Mouse (Mus musculus) midbrain, embryonic 10.5 days (tissue): ENCODE data around the gene Ugt1a6b. TPM values are rescaled to one million over a fixed set of nuclear protein-coding genes. Genes with fewer than 3 reads are reported as not detected.
"Not testable (repeated sequence)": the region's sequence is repeated elsewhere in the genome, so short reads cannot be mapped to it uniquely, and the experiment has no call there.

Experiments
- DNase-seq: peaks from one replicate; pipeline ENCODE4 v3.0.0-alpha.2; 2017; ENCODE audit warnings: low spot score
- H3K27ac ChIP-seq: fragments of 300-500 bp; sonication (generic); replicated peaks from 2 replicates; pipeline ENCODE4 v1.5.1; 2016; ENCODE audit warnings: mild to moderate bottlenecking
- H3K27me3 ChIP-seq: fragments of 300-500 bp; sonication (generic); 2 replicates; pipeline ENCODE4 v1.6.1; 2016; ENCODE audit warnings: low read depth, mild to moderate bottlenecking; ENCODE audit not compliant: poor library complexity, severe bottlenecking
- H3K36me3 ChIP-seq: fragments of 300-500 bp; sonication (generic); 2 replicates; pipeline ENCODE4 v1.6.1; 2016; ENCODE audit warnings: mild to moderate bottlenecking, moderate library complexity
- H3K4me1 ChIP-seq: fragments of 300-500 bp; sonication (generic); 2 replicates; pipeline ENCODE4 v1.6.1; 2016
- H3K4me3 ChIP-seq: fragments of 300-500 bp; sonication (generic); 2 replicates; pipeline ENCODE4 v1.5.1; 2016; ENCODE audit warnings: mild to moderate bottlenecking, moderate library complexity
- H3K9me3 ChIP-seq: fragments of 300-500 bp; sonication (generic); replicated peaks from 2 replicates; pipeline ENCODE4 v1.6.1; 2016; ENCODE audit warnings: mild to moderate bottlenecking
- WGBS: fragments of 180-500 bp; shearing (Covaris S2); methylation state at CpG from one replicate; pipeline ENCODE4 v1.1.7; 2016; 5-methylcytosine and 5-hydroxymethylcytosine counted together
- polyA plus RNA-seq: library from polyadenylated mRNA; unstranded; fragments of >200 nt; fragmentation: Nextera tagmentation; extraction: Ambion mirVana; gene quantifications from 2 replicates; pipeline ENCODE4 v1.2.1, GENCODE M21; 2016

The Ugt1a6b gene
- polyA plus RNA-seq, 1 experiment from 2014 or later = not detected

DNA sequence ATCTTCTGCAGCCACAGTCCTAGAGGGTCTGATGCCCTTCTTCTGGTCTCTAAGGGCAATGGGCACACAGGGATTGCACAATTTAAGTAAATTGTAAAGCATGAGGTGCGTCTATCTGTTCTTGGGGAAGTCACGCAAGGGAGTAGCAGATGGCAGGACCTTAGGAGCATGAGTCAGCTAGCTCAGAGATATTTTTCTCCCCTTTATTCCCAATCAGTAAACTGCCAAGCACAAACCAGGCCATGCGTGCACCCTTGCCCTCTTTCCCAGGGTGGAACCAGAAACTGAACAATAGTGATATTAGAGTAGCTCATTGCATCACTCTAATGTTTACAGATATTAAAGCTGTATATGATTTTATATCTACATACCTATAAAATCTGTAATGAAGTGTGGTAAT is 4.5 kb upstream of the Ugt1a6b start:
- H3K4me3 ChIP-seq, H3K9me3 ChIP-seq, H3K36me3 ChIP-seq, DNase-seq, H3K4me1 ChIP-seq, H3K27ac ChIP-seq, H3K27me3 ChIP-seq: not testable (repeated sequence)
- 93% methylated on average over 3 of the region's 3 CpGs for WGBS

DNA sequence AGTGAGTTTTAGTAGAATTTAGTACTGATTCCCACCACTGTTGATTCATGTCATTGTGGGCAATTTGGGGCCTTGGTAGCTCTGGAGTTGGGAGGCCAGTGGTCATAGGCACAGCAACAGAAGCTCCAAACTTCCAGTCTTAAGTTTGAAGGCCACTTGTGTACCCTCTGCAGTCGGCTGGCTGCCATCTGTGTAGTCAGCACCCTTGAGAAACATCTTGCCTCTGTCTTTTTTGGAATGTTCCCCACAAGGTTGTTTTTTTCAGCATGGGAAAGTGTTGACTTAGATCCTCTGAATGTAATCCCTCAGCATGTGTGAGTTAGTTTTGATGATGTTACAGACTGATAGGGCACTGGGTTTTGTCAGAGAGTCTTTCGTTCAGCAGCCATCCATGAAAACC is 3.4 kb upstream of the Ugt1a6b start:
- DNase-seq, H3K9me3 ChIP-seq, H3K36me3 ChIP-seq, H3K4me3 ChIP-seq, H3K27me3 ChIP-seq, H3K4me1 ChIP-seq, H3K27ac ChIP-seq: not testable (repeated sequence)
- WGBS = 75% methylated on average over 2 of the region's 2 CpGs

GRCm38 (mm10) chr1:88103697-88104468 is 831 bp downstream of the Ugt1a6b start:
- not testable (repeated sequence) for H3K27me3 ChIP-seq

DNA sequence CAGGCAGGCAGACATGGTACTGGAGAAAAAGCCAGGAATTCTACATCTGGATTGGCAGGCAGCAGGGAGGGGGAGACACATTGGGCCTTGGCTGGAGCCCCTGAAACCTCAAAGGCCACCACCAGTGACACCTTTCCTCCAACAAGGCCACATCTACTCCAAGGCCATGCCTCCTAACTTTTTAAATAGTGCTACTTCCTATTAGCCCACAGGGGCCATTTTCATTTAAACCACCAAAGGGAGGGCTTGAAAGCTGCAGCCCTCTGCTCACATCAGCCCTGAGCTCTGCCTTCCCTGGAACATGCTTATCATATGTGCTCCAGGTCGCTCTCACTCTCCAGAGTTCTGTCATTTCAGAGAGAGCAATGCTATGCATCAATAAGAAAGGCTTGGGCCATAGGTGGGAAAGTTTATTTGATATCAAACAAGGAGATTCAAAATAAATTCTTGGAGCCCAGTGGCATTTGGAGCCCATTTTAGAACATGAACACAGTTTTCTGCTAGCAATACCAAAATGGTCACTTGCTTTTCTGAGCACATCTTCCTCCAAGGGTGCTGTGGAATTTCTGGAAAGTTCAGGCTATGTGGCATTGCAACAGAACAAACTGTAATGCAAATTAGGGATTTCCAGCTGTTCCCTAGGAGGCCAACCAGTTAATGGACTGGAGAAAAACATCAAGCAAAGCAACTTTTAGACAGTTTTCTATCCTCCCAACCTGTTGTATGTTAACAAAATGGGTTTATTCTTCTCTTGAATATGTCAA is 1.8 kb downstream of the Ugt1a6b start:
- Histone ChIP-seq H3K27me3 (no peaks in the 10 kb centered on the region), H3K4me3 (no peak overlapping the region), H3K9me3 (no peaks in the 10 kb centered on the region), H3K27ac (no peak overlapping the region), H3K36me3 (no peaks in the 10 kb centered on the region), H3K4me1 (no peaks in the 10 kb centered on the region)
- WGBS = 93% methylated on average over 1 of the region's 1 CpGs
- DNase-seq = no peak

More at GRCm38 (mm10) chr1:88103697-88104468, 831 bp downstream of the Ugt1a6b start:
- WGBS = 84% methylated on average over 5 of the region's 5 CpGs
- not testable (repeated sequence) for H3K9me3 ChIP-seq, H3K27ac ChIP-seq, DNase-seq, H3K36me3 ChIP-seq, H3K4me1 ChIP-seq, H3K4me3 ChIP-seq

DNA sequence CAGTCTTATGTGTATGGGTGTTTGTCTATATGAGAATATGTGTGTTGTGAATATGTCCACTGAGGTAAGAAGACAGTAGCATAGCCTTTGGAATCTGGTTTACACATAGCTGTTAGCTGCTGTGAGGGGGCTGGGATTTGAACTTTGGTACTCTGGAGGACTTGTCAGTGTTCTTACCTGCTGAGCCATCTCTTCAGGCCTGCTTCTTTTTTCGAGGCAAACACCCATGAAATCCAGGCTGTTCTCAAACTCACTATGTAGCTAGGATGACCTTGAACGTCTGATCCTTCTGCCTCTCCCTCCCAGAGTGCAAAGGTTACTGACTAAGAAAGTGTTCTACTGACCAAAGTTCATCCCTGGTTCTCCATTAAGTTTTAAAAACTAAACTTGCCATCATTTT is 2.6 kb downstream of the Ugt1a6b start:
- 83% methylated on average over 2 of the region's 2 CpGs for WGBS
- H3K36me3 ChIP-seq = no peaks in the 10 kb centered on the region
- DNase-seq = no peak
- H3K27me3 ChIP-seq = no peaks in the 10 kb centered on the region
- H3K4me3 ChIP-seq = no peak overlapping the region
- H3K27ac ChIP-seq = no peak overlapping the region
- no peaks in the 10 kb centered on the region for H3K4me1 ChIP-seq
- H3K9me3 ChIP-seq = no peaks in the 10 kb centered on the region

GRCm38 (mm10) chr1:88109027-88109557 is 6.0 kb downstream of the Ugt1a6b start:
- 88% methylated on average over 2 of the region's 2 CpGs for WGBS
- H3K9me3 ChIP-seq, DNase-seq, H3K27me3 ChIP-seq, H3K36me3 ChIP-seq, H3K27ac ChIP-seq, H3K4me3 ChIP-seq, H3K4me1 ChIP-seq: not testable (repeated sequence)

GRCm38 (mm10) chr1:88109604-88110003 is 6.6 kb downstream of the Ugt1a6b start:
- not testable (repeated sequence) for H3K4me3 ChIP-seq, H3K9me3 ChIP-seq, DNase-seq, H3K27me3 ChIP-seq, H3K27ac ChIP-seq, H3K36me3 ChIP-seq, H3K4me1 ChIP-seq
- 87% methylated on average over 2 of the region's 2 CpGs for WGBS

DNA sequence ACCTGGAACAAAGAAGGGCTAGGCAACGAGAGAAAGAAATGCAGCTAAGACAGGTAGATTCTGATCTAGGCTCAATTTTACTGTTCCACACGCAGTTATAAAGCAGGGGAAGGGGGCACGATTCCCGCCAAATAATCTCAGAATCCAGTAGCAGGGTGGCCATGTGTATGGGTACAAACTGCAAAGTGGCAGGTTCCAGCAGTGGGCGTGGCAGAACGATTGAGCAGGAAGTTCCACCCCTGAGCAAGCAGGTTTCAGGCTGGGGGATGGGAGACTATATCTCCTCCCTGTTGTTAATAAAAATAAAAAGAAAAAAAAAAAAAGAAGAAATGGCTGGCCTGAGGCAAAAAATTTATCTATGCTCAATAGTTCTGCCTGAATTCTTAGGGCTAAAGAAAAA is 9.7 kb downstream of the Ugt1a6b start:
- not testable (repeated sequence) for H3K27ac ChIP-seq, H3K9me3 ChIP-seq, H3K4me3 ChIP-seq, H3K27me3 ChIP-seq, DNase-seq, H3K4me1 ChIP-seq, H3K36me3 ChIP-seq
- WGBS = 91% methylated on average over 6 of the region's 6 CpGs

GRCm38 (mm10) chr1:88120550-88120949 is 17.5 kb downstream of the Ugt1a6b start:
- DNase-seq, H3K4me1 ChIP-seq, H3K27me3 ChIP-seq, H3K27ac ChIP-seq, H3K4me3 ChIP-seq, H3K9me3 ChIP-seq, H3K36me3 ChIP-seq: not testable (repeated sequence)
- 12% methylated on average over 4 of the region's 4 CpGs for WGBS

- H3K4me1 ChIP-seq, H3K4me3 ChIP-seq, DNase-seq, H3K27me3 ChIP-seq, H3K27ac ChIP-seq, H3K9me3 ChIP-seq, H3K36me3 ChIP-seq: not testable (repeated sequence)
- WGBS = no CpG with 5 or more reads among the region's 1 CpGs
Measured at GRCm38 (mm10) chr1:88121521-88121920, 18.5 kb downstream of the Ugt1a6b start.

DNA sequence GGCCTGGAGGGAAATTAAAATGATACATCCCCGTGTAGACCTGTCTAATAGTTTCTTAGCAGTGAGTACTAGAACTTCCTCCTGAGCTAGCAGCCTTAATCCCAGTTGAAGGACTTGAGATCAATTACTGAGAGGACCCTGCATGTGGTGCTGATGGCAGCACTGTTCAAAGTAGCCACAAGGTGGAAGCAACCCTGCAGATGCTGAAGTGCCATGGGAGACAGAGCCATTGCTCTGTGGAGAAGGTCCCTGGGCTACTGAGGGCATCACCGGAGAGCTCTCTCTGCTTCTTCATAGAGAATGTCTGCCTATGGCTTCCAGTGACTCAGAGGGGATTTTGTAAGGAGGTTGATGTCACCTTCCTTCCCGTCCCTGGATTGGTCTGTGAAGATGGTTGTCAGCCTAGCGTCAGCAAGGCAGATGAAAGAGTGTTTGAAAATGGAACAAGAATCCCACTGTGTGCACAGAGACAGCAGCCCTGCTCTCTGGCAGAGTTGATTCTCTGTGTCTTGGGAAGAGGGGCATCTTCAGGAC is 22.8 kb downstream of the Ugt1a6b start:
- WGBS = 77% methylated on average over 4 of the region's 4 CpGs
- not testable (repeated sequence) for H3K9me3 ChIP-seq, H3K4me3 ChIP-seq, H3K36me3 ChIP-seq, H3K4me1 ChIP-seq, DNase-seq, H3K27ac ChIP-seq, H3K27me3 ChIP-seq

- H3K27ac ChIP-seq, DNase-seq, H3K36me3 ChIP-seq, H3K9me3 ChIP-seq, H3K4me1 ChIP-seq, H3K27me3 ChIP-seq, H3K4me3 ChIP-seq: not testable (repeated sequence)
- 91% methylated on average over 2 of the region's 2 CpGs for whole genome bisulfite sequencing
Measured at GRCm38 (mm10) chr1:88129091-88129490, 26.0 kb downstream of the Ugt1a6b start.

- H3K27ac ChIP-seq, DNase-seq, H3K4me3 ChIP-seq, H3K36me3 ChIP-seq, H3K9me3 ChIP-seq, H3K27me3 ChIP-seq, H3K4me1 ChIP-seq: not testable (repeated sequence)
- 97% methylated on average over 1 of the region's 1 CpGs for WGBS
Measured at GRCm38 (mm10) chr1:88130223-88130622, 27.2 kb downstream of the Ugt1a6b start.
